Mouse (Mus musculus) hindbrain, postnatal 0 days (tissue): Measurements from ENCODE around the gene Mettl24. TPM values are rescaled to one million over a fixed set of nuclear protein-coding genes. Genes with fewer than 3 reads are reported as not detected.
A peak's percentile ranks its signal among the peaks of the same experiment; 100 is the strongest.

Experiments used
- ATAC-seq: fragments of 200-750 bp; cut with Nextera tagmentation; 2 replicates; pipeline ENCODE4 v1.8.0; 2017; ENCODE audit warnings: mild to moderate bottlenecking, moderate TSS enrichment, moderate library complexity
- DNase-seq: peaks from one replicate; pipeline ENCODE4 v3.0.0-alpha.2; 2015; ENCODE audit warnings: low spot score
- H3K27ac ChIP-seq: fragments of 300-500 bp; sonication (generic); 2 replicates; pipeline ENCODE4 v1.5.1; 2014; ENCODE audit warnings: mild to moderate bottlenecking
- H3K27me3 ChIP-seq: fragments of 300-500 bp; sonication (generic); 2 replicates; pipeline ENCODE4 v1.6.1; 2014; ENCODE audit warnings: low read length, mixed read lengths; ENCODE audit not compliant: insufficient read depth
- H3K36me3 ChIP-seq: fragments of 300-500 bp; sonication (generic); 2 replicates; pipeline ENCODE4 v1.6.1; 2014; ENCODE audit warnings: low read length, mixed read lengths; ENCODE audit not compliant: insufficient read depth
- H3K4me1 ChIP-seq: fragments of 300-500 bp; sonication (generic); 2 replicates; pipeline ENCODE4 v1.6.1; 2014; ENCODE audit warnings: antibody characterized with exemption, low read length, mixed read lengths; ENCODE audit not compliant: insufficient read depth
- H3K4me2 ChIP-seq: fragments of 300-500 bp; sonication (generic); 2 replicates; pipeline ENCODE4 v1.6.1; 2014; ENCODE audit warnings: low read depth, mild to moderate bottlenecking, low read length, moderate library complexity, mixed read lengths
- H3K4me3 ChIP-seq: fragments of 300-500 bp; sonication (generic); 2 replicates; pipeline ENCODE4 v1.5.1; 2014; ENCODE audit warnings: low read length
- H3K9ac ChIP-seq: fragments of 300-500 bp; sonication (generic); replicated peaks from 2 replicates; pipeline ENCODE4 v1.6.1; 2014; ENCODE audit warnings: mild to moderate bottlenecking, low read length, moderate library complexity, mixed read lengths
- H3K9me3 ChIP-seq: fragments of 300-500 bp; sonication (generic); 2 replicates; pipeline ENCODE4 v1.6.1; 2016; ENCODE audit warnings: low read length, mixed read lengths
- CTCF ChIP-seq: IDR thresholded peaks from 2 replicates; pipeline ENCODE4 v1.5.1; 2016; ENCODE audit warnings: antibody characterized with exemption, control low read depth, low read depth
- WGBS: fragments of 180-500 bp; shearing (Covaris S2); extraction: QIAGEN DNeasy Blood & Tissue Kit; methylation state at CpG from one replicate; pipeline ENCODE4 v1.1.7; 2014; 5-methylcytosine and 5-hydroxymethylcytosine counted together
- polyA plus RNA-seq: library from polyadenylated mRNA; unstranded; fragments of >200 nt; fragmentation: Nextera tagmentation; extraction: Ambion mirVana; gene quantifications from 2 replicates; pipeline ENCODE4 v1.2.1, GENCODE M21; 2015
- total RNA-seq: library from RNA; depleted of rRNA; stranded (reverse); fragments of >200 nt; gene quantifications from 2 replicates; pipeline ENCODE4 v1.2.3, GENCODE M21; 2014; rRNA removed

The Mettl24 gene
- total RNA-seq (0.14 TPM in 1 of 2 replicates, not detected in the other), polyA plus RNA-seq (1.1 TPM in 2 replicates)

DNA sequence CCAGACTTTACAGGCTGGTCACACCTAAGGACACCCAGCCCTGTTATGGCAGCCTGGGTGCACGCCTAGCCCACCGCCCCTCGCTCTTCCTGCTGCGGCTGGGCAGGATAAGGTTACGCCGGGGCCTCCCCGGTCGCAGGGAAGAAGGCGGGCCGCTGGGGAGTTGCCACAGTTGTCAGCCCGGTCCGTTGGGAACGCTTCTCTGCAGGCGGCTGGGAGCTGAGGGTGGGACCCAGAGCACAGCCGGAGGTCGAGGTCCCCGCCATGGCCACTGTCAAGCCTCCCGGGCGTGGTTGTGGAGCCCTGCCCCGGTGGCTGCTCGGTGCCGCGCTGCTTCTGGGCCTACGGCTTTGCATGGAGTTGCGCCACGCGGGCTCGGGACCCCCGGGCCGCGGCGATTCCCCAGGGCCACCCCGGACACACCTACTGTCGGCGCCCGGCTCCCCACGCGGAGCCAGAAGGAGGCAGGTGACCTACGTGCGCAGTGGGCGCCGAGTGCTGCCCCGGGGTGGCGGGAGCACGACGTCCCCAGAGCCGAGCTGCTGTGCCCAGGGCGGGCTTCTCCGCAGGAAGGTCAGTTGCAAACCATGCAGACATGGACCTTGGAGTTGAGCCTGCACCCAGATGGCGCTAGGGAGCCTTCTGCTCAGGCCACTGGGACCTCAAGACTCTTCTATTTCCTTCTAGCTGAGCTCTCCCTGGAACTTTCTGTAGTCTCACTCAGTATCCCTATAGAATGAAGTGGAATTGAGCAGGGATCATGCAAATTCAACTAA is at the start of gene Mettl24:
Mettl24 (plus strand) TSS at position 191 of the 776 bp plus-strand sequence.
- Histone ChIP-seq H3K27ac (peak within 1 kb of the TSS; percentile 45; the same call in 1 of the 2 replicates), H3K9ac (peak within 1 kb of the TSS; percentile 63), H3K27me3 (no peaks in the 10 kb centered on the region)

DNA sequence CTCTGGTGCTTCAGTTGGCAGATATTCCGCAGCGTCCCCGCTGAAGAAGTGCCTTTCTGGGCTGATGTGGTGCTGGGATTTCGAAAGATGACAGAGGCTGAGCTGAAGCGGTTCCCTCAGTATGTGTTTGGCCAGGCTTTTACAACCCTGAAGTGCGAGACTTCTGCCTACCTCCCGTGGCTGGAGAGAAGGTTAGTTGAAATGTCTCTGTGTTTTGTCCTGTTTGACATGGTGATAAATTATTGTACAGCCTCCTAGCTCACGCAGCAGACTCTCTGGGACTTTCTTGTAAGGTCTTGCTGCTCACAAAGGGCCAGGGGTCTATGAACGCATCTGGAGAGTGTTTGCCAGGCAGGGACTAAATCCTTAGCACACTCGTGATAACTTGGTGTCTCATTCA is 45.8 kb upstream of the Mettl24 start:
- Histone ChIP-seq H3K9me3 (no peaks in the 10 kb centered on the region), H3K9ac (no peak overlapping the region), H3K4me2 (no peak overlapping the region), H3K4me3 (no peak overlapping the region), H3K4me1 (peaks cover 5% of the 10 kb centered on the region; the same call in 1 of the 2 replicates), H3K36me3 (no peaks in the 10 kb centered on the region), H3K27ac (no peak overlapping the region), H3K27me3 (no peaks in the 10 kb centered on the region)
- 55% methylated on average over 10 of the region's 10 CpGs for WGBS
- DNase-seq (no peak), ATAC-seq (no peak)
- no peak for TF ChIP-seq CTCF

More for the DNA sequence above, at the start of gene Mettl24:
- Histone ChIP-seq H3K4me1 (peaks cover 6% of the 10 kb centered on the region; the same call in 1 of the 2 replicates), H3K36me3 (no peaks in the 10 kb centered on the region), H3K9me3 (no peaks in the 10 kb centered on the region), H3K4me2 (peak within 1 kb of the TSS; percentile 99), H3K4me3 (peak within 1 kb of the TSS; percentile 50)
- ATAC-seq (peak; percentile 80), DNase-seq (peak; percentile 77)
- peak; percentile 73 for TF ChIP-seq CTCF
- WGBS, result 2% methylated on average over 48 of the region's 50 CpGs

DNA sequence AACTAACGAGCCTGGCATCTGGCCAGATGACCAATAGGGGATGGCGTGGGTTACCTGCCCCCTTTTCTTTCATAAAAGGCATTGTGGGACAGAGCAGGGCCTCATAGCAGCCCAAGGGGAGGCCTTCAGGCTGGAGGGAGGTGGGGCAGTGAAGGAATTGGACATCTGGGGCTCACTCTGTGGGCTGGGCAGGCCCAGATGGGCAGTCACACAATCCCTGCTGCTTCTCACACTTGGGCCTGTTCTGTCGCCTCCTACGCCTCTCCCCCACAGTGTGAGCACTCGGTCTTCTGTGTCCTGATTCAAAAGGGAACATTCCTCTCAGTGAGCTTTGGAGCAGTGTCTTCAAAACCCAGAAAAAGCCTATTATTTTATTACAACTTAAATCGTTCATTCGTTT is 44.8 kb upstream of the Mettl24 start:
- DNase-seq, result no peak
- Histone ChIP-seq H3K27ac (no peak overlapping the region), H3K36me3 (no peaks in the 10 kb centered on the region), H3K4me2 (no peak overlapping the region), H3K27me3 (no peaks in the 10 kb centered on the region), H3K9ac (no peak overlapping the region), H3K4me3 (no peak overlapping the region), H3K9me3 (no peaks in the 10 kb centered on the region), H3K4me1 (peaks cover 5% of the 10 kb centered on the region; the same call in 1 of the 2 replicates)
- peak; percentile 25; the same call in 1 of the 2 replicates for ATAC-seq
- TF ChIP-seq CTCF, result no peak
- 44% methylated on average over 7 of the region's 7 CpGs for WGBS

DNA sequence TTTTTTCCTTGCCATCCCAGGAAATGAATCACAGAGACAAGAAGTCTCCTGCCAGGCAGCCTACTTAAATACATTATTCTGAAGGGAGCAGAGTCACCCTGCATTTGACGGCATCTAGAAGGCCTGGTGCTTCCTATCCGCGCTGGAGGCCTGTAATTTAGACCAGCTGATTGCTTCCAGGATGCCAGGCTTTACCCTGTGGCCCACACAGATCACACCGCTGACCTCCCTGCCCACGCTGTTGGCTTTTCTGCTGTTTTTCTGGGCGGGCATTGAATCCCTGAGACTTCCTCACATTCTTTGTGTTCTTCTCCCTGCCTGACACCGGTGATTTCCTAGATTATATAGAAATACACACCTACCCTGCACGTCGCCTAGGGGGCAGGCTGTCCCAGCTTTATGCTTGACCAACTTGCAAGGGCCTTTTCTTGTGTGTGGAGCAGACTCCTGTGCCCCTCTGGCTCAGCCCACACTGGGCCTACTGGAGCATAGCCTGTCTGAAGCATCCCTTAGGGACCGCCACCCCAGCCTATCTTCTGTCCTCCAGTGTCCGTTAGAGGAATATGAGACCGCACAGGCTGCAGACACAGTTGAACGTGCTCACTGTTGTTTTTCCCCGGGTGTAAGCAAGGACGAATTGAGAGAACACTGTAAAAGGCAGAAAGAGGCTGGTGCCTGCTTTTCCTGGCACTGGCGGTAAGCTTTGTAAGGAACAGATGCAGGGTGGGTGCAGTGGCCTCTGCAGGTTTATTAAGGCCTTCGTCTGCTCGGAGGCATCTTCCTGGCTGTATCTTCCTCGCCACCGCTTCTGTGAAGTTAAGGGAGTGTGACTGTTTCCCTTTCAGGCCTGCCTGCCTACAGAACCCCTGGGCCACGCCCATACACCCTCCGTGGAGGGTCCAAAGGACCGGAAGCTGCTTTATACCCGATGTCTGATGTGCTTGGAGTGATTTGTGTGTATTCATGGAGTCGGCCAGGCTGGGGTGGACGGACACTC is 44.0 kb upstream of the Mettl24 start:
- ATAC-seq (peak; percentile 82), DNase-seq (peak; percentile 46)

DNA sequence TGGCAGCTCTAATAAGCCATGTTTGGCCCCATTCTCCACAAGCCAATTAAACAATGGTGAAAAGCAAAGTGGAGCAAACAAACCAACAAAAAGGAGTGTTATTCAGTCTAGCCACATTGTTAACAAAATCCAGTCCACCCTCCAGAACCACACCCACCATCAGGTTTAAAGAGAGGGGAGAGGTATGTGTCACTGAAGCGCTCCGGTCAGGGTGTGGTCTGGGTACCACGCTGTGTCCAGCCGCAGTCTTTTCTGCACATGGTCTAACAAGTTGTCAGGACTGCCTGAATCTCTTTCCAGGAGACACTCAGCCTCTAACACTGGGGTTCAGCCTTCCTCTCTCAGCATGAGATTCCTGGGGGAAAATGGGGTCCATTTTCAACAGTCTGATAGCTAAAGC is 42.7 kb upstream of the Mettl24 start:
- Histone ChIP-seq H3K36me3 (no peaks in the 10 kb centered on the region), H3K4me1 (peaks cover 5% of the 10 kb centered on the region; the same call in 1 of the 2 replicates), H3K27me3 (no peaks in the 10 kb centered on the region), H3K4me2 (no peak overlapping the region), H3K9me3 (no peaks in the 10 kb centered on the region), H3K4me3 (no peak overlapping the region), H3K27ac (no peak overlapping the region), H3K9ac (no peak overlapping the region)
- TF ChIP-seq CTCF, result no peak
- no peak for ATAC-seq
- WGBS, result 92% methylated on average over 4 of the region's 4 CpGs
- DNase-seq, result no peak

More for the DNA sequence above, 44.0 kb upstream of the Mettl24 start:
- Histone ChIP-seq H3K9me3 (no peaks in the 10 kb centered on the region), H3K4me1 (peaks cover 5% of the 10 kb centered on the region; the same call in 1 of the 2 replicates), H3K4me2 (no peak overlapping the region), H3K9ac (no peak overlapping the region), H3K36me3 (no peaks in the 10 kb centered on the region), H3K4me3 (no peak overlapping the region), H3K27ac (0 out of 2 replicates have a peak overlapping the region, but pooled peaks have one; percentile 1), H3K27me3 (no peaks in the 10 kb centered on the region)
- 44% methylated on average over 26 of the region's 26 CpGs for WGBS
- peak; percentile 47 for TF ChIP-seq CTCF

DNA sequence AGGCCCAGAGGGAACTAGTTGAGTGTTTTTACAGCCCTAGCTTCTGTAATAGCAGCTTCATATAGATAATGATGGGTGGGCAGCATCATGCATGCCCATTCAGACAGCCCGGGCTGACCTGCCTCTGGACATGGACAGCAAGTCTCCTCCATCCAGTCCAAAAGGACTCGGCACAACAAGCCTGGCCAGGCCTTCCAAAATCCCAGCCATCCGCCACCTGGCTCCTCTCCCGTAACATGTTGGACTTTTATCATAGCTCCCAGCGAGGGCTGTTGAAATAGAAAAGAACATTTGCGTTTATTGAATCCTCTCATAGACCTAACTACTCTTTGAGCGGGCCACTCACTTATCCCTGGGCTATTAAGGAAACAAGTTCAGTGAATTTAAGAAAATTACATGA is 41.2 kb upstream of the Mettl24 start:
- WGBS, result 90% methylated on average over 7 of the region's 7 CpGs
- no peaks in the 10 kb centered on the region for H3K36me3 ChIP-seq
- H3K9ac ChIP-seq, result no peak overlapping the region
- no peak overlapping the region for H3K27ac ChIP-seq
- H3K4me2 ChIP-seq, result no peak overlapping the region
- peaks cover 5% of the 10 kb centered on the region; the same call in 1 of the 2 replicates for H3K4me1 ChIP-seq
- no peak for TF ChIP-seq CTCF
- no peak for ATAC-seq
- no peak for DNase-seq
- no peaks in the 10 kb centered on the region for H3K9me3 ChIP-seq
- H3K4me3 ChIP-seq, result no peak overlapping the region
- no peaks in the 10 kb centered on the region for H3K27me3 ChIP-seq
